Mouse (Mus musculus): ENCODE measurements around the gene Adra1b. TPM values are rescaled to one million over a fixed set of nuclear protein-coding genes. Genes with fewer than 3 reads are reported as not detected.

The Adra1b gene
- total and polyA plus RNA-seq, 3 experiments, result not detected

DNA sequence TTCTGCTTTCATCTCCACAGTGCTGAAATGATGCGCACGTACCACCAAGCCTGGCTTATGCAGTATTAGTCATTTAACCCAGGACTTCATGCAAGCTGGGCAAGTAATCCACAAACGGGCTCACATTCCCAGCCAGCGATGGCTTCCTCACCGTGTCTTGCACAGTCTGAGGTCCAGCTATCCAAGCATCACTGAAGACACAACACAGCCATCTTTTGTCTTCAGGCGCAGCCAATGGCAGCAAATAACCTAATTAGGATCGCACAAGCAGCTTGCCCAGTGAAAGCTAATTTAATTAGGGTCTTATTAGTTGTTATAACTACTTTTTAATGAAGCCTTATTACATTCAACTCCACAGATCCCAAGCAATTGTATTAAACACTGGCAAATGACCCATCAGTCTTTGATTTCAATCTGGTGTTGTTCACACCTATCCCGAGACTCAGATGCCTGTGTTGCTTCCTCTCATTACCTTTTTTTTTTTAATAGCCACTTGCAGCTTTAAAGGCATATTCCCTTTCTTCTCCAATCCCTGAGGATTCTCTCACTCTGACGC is 83.6 kb downstream of the Adra1b start:
- DNase-seq (ENCODE audit: low read depth, low spot score), result no peak
- no peaks in the 10 kb centered on the region for H3K27me3 ChIP-seq (ENCODE audit: control insufficient read depth in 1 of 2, insufficient read depth in 2 of 2, low read length in 2 of 2)
- H3K9ac ChIP-seq (ENCODE audit: control insufficient read depth, low read depth, low read length, poor library complexity, severe bottlenecking), result no peak overlapping the region
- H3K27ac ChIP-seq (ENCODE audit: control insufficient read depth, low read depth, low read length), result no peak overlapping the region
- H3K36me3 ChIP-seq (ENCODE audit: control insufficient read depth in 1 of 2, insufficient read depth in 2 of 2, low read length in 2 of 2), result no peaks in the 10 kb centered on the region
- H3K4me3 ChIP-seq (ENCODE audit: control insufficient read depth in 1 of 2, insufficient read depth in 1 of 2, low read depth in 2 of 2, low read length in 2 of 2), result no peak overlapping the region
- no peaks in the 10 kb centered on the region for H3K79me2 ChIP-seq (ENCODE audit: control insufficient read depth, insufficient read depth, low read length, poor library complexity)
- TF ChIP-seq TCF12 (IDR thresholded peaks at IDR 0.05; ENCODE audit: low read depth, low read length) (no peak), NRF1 (IDR thresholded peaks at IDR 0.05; ENCODE audit: insufficient read depth, low read depth, low read length, poor library complexity, severe bottlenecking) (no peak), MXI1 (IDR thresholded peaks at IDR 0.05; ENCODE audit: low read depth, low read length) (no peak), BHLHE40 (IDR thresholded peaks at IDR 0.05; ENCODE audit: borderline replicate concordance, low read depth, low read length) (no peak), ZNF384 (IDR thresholded peaks at IDR 0.05; ENCODE audit: low read depth, low read length) (no peak), RCOR1 (IDR thresholded peaks at IDR 0.05; ENCODE audit: low read depth, low read length) (no peak), CHD1 (IDR thresholded peaks at IDR 0.05; ENCODE audit: low read depth, low read length) (no peak), MAFK (IDR thresholded peaks at IDR 0.05; ENCODE audit: borderline replicate concordance, low read depth, low read length) (no peak), GABPA (IDR thresholded peaks at IDR 0.05; ENCODE audit: low read depth, low read length) (no peak), HCFC1 (IDR thresholded peaks at IDR 0.05; ENCODE audit: low read depth, low read length) (no peak)
- H3K4me1 ChIP-seq (ENCODE audit: control insufficient read depth in 1 of 2, insufficient read depth in 2 of 2, low read length in 2 of 2), result no peaks in the 10 kb centered on the region
- H3K9me3 ChIP-seq (replicated peaks; ENCODE audit: insufficient read depth, low read length), result no peaks in the 10 kb centered on the region

DNA sequence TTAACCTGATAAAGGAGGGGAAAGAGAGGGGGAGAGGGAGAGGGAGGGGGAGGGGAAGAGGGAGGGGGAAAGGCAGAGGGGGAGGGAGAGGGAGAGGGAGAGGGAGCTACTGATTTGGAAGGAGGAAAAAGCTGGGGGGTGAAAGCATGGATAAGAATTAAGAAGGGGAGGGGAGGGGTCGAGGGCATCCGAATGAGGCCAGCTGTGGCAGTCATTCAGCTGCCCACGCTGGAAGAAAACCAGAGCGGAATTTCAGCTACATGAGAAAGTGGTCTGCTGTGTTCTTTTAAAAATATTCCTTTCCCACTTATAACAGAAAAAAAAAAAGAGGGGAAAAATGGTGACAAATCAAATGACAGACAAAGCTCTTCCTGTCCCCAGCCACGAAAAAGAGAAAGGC is 88.5 kb downstream of the Adra1b start:
- H3K9me3 ChIP-seq (replicated peaks; ENCODE audit: insufficient read depth, low read length), result no peaks in the 10 kb centered on the region
- no peak for DNase-seq (ENCODE audit: low read depth, low spot score)

DNA sequence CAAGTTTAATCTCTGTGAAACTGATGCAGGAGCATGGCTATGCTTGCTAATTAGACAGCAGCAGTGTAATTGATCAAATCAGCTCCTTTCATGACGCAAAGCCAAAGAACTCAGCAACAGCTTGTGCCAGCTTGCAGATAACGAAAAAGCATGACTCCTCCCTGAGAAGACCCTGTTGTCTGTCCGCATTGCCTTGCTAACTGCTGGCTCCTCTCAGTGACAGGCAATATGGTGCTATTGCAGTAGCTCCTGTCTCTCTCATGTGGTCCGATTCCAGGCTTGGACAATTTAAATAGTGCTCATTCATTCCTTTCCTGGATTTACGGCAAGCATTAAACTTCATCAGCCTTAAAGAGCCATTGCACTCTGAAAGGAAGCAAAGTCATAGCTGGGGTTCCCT is 93.3 kb downstream of the Adra1b start:
- Histone ChIP-seq H3K36me3 (ENCODE audit: control insufficient read depth in 1 of 2, insufficient read depth in 2 of 2, low read length in 2 of 2) (no peaks in the 10 kb centered on the region), H3K27ac (ENCODE audit: control insufficient read depth, low read depth, low read length) (no peak overlapping the region), H3K4me3 (ENCODE audit: control insufficient read depth in 1 of 2, insufficient read depth in 1 of 2, low read depth in 2 of 2, low read length in 2 of 2) (no peak overlapping the region), H3K4me1 (ENCODE audit: control insufficient read depth in 1 of 2, insufficient read depth in 2 of 2, low read length in 2 of 2) (no peaks in the 10 kb centered on the region), H3K79me2 (ENCODE audit: control insufficient read depth, insufficient read depth, low read length, poor library complexity) (no peaks in the 10 kb centered on the region), H3K27me3 (ENCODE audit: control insufficient read depth in 1 of 2, insufficient read depth in 2 of 2, low read length in 2 of 2) (no peaks in the 10 kb centered on the region; a peak in 1 of 4 replicates), H3K9ac (ENCODE audit: control insufficient read depth, low read depth, low read length, poor library complexity, severe bottlenecking) (no peak overlapping the region), H3K9me3 (replicated peaks; ENCODE audit: insufficient read depth, low read length) (no peaks in the 10 kb centered on the region)
- TF ChIP-seq GATA1 (IDR thresholded peaks at IDR 0.05; ENCODE audit: low read depth, low read length) (no peak), CHD1 (IDR thresholded peaks at IDR 0.05; ENCODE audit: low read depth, low read length) (no peak), GABPA (IDR thresholded peaks at IDR 0.05; ENCODE audit: low read depth, low read length) (no peak), USF2 (IDR thresholded peaks at IDR 0.05; ENCODE audit: borderline replicate concordance in 1 of 2, insufficient read depth in 1 of 2, low read depth in 1 of 2, low read length in 2 of 2) (no peak), TCF12 (IDR thresholded peaks at IDR 0.05; ENCODE audit: low read depth, low read length) (no peak), CHD2 (IDR thresholded peaks at IDR 0.05; ENCODE audit: low read length) (no peak), ZKSCAN1 (IDR thresholded peaks at IDR 0.05; ENCODE audit: low read depth, low read length) (no peak), E2F4 (IDR thresholded peaks at IDR 0.05; ENCODE audit: borderline replicate concordance, low read depth, low read length) (no peak), MEF2A (IDR thresholded peaks at IDR 0.05; ENCODE audit: extremely low read depth, insufficient replicate concordance, low read depth, low read length, poor library complexity, severe bottlenecking) (no peak), ZMIZ1 (IDR thresholded peaks at IDR 0.05; ENCODE audit: low read depth, low read length) (no peak), EP300 (IDR thresholded peaks at IDR 0.05; ENCODE audit: low read depth in 1 of 2, low read length in 2 of 2) (no peak), RCOR1 (IDR thresholded peaks at IDR 0.05; ENCODE audit: low read depth, low read length) (no peak), ZNF384 (IDR thresholded peaks at IDR 0.05; ENCODE audit: low read depth, low read length) (no peak)
- DNase-seq (ENCODE audit: low read depth, low spot score), result no peak

More for the DNA sequence above, 88.5 kb downstream of the Adra1b start:
- Histone ChIP-seq H3K36me3 (ENCODE audit: control insufficient read depth in 1 of 2, insufficient read depth in 2 of 2, low read length in 2 of 2) (no peaks in the 10 kb centered on the region), H3K4me1 (ENCODE audit: control insufficient read depth in 1 of 2, insufficient read depth in 2 of 2, low read length in 2 of 2) (no peaks in the 10 kb centered on the region), H3K4me3 (ENCODE audit: control insufficient read depth in 1 of 2, insufficient read depth in 1 of 2, low read depth in 2 of 2, low read length in 2 of 2) (no peak overlapping the region), H3K79me2 (ENCODE audit: control insufficient read depth, insufficient read depth, low read length, poor library complexity) (no peaks in the 10 kb centered on the region), H3K27me3 (ENCODE audit: control insufficient read depth in 1 of 2, insufficient read depth in 2 of 2, low read length in 2 of 2) (no peaks in the 10 kb centered on the region), H3K9ac (ENCODE audit: control insufficient read depth, low read depth, low read length, poor library complexity, severe bottlenecking) (no peak overlapping the region), H3K27ac (ENCODE audit: control insufficient read depth, low read depth, low read length) (no peak overlapping the region)
- TF ChIP-seq MAFK (IDR thresholded peaks at IDR 0.05; ENCODE audit: borderline replicate concordance, low read depth, low read length), result no peak
- no peak for TF ChIP-seq USF1 (IDR thresholded peaks at IDR 0.05; ENCODE audit: low read depth, low read length)
- TF ChIP-seq ZNF384 (IDR thresholded peaks at IDR 0.05; ENCODE audit: low read depth, low read length), result no peak
- no peak for TF ChIP-seq ELF1 (IDR thresholded peaks at IDR 0.05; ENCODE audit: low read depth, low read length)
- no peak for TF ChIP-seq ZC3H11A (IDR thresholded peaks at IDR 0.05; ENCODE audit: low read depth, low read length)
- no peak for TF ChIP-seq KAT2A (conservative IDR thresholded peaks at IDR 0.05; ENCODE audit: low read depth, low read length)
- no peak for TF ChIP-seq SIN3A (IDR thresholded peaks at IDR 0.05; ENCODE audit: low read length)
- no peak for TF ChIP-seq ETS1 (IDR thresholded peaks at IDR 0.05; ENCODE audit: low read depth, low read length)
- TF ChIP-seq TBP (IDR thresholded peaks at IDR 0.05; ENCODE audit: low read depth, low read length), result no peak
- TF ChIP-seq MYB (IDR thresholded peaks at IDR 0.05; ENCODE audit: low read depth, low read length), result no peak
- TF ChIP-seq MEF2A (IDR thresholded peaks at IDR 0.05; ENCODE audit: extremely low read depth, insufficient replicate concordance, low read depth, low read length, poor library complexity, severe bottlenecking), result no peak
- no peak for TF ChIP-seq MAX (IDR thresholded peaks at IDR 0.05; ENCODE audit: low read length)

All from MEL (cell line).